Mouse (Mus musculus): ENCODE data around the gene H2-Ob. TPM values are rescaled to one million over a fixed set of nuclear protein-coding genes. Genes with fewer than 3 reads are reported as not detected.

Gene H2-Ob
- total and polyA plus RNA-seq, 3 experiments: 13.7 to 31.9 (median 19.9) TPM

- Histone ChIP-seq H3K4me3 (replicated peaks in 1 of 3; ENCODE audit: low read depth in 2 of 3, low read length in 2 of 3, poor library complexity in 1 of 3) (peak overlapping the region in 1 of 3 experiments; percentile 36), H3K27ac (ENCODE audit: insufficient read depth, low read depth) (no peak overlapping the region), H3K27me3 (replicated peaks) (no peaks in the 10 kb centered on the region), H3K9me3 (replicated peaks; ENCODE audit: low read length) (peaks cover 3% of the 10 kb centered on the region), H3K79me2 (replicated peaks; ENCODE audit: control insufficient read depth, extremely low read depth, insufficient read depth, poor library complexity, severe bottlenecking) (peaks cover 4% of the 10 kb centered on the region; the same call in 1 of the 2 replicates), H3K4me2 (ENCODE audit: insufficient read depth, low read depth, poor library complexity, severe bottlenecking) (no peak overlapping the region), H3K4me1 (ENCODE audit: control insufficient read depth in 1 of 2, insufficient read depth in 2 of 2) (peaks cover 7 to 22% of the 10 kb centered on the region in 2 experiments; a peak in 3 of 4 replicates), H3K9ac (ENCODE audit: insufficient read depth, low read depth) (no peak overlapping the region), H3K36me3 (replicated peaks in 1 of 2; ENCODE audit: control insufficient read depth in 1 of 2, insufficient read depth in 1 of 2, low read length in 1 of 2) (peaks cover 10 to 47% of the 10 kb centered on the region in 2 experiments)
- DNase-seq (ENCODE audit: extremely low read depth): peak; percentile 53
- TF ChIP-seq RAD21 (IDR thresholded peaks at IDR 0.05; ENCODE audit: low read depth, low read length) (peak; percentile 11), SMC3 (IDR thresholded peaks at IDR 0.05; ENCODE audit: low read depth, low read length) (peak; percentile 52), PAX5 (IDR thresholded peaks at IDR 0.05; ENCODE audit: low read length) (no peak), BHLHE40 (IDR thresholded peaks at IDR 0.05; ENCODE audit: low read depth, low read length) (no peak), SIN3A (IDR thresholded peaks at IDR 0.05; ENCODE audit: low read length) (0 out of 2 replicates have a peak, but pooled peaks have one; percentile 37), MAFK (IDR thresholded peaks at IDR 0.05; ENCODE audit: insufficient replicate concordance, low read length) (no peak), MYC (IDR thresholded peaks at IDR 0.05; ENCODE audit: low read depth, low read length) (no peak), CTCF (conservative IDR thresholded peaks at IDR 0.05 in 1 of 2, IDR thresholded peaks at IDR 0.05 in 1 of 2; ENCODE audit: low read depth in 2 of 2, low read length in 2 of 2) (peak in 1 of 2 experiments; percentile 55; a peak in 2 of 4 replicates)
- dilution Hi-C loops (cut with MboI; ENCODE audit: extremely low pct_ligation_motif_present, extremely low pct_unique_long_range_greater_than_20kb, low sequenced_read_pairs) (no loop called here), in situ Hi-C loops (cut with MboI; ENCODE audit: low pct_ligation_motif_present, low pct_unique_long_range_greater_than_20kb, low sequenced_read_pairs) (no loop called here)
These were observed 47.1 kb downstream of the H2-Ob start for GRCm38 (mm10) chr17:34285848-34286247.

- peak; percentile 60 for TF ChIP-seq IRF4 (IDR thresholded peaks at IDR 0.05; ENCODE audit: low read depth, low read length)
- TF ChIP-seq UBTF (IDR thresholded peaks at IDR 0.05; ENCODE audit: low read depth, low read length): no peak
- TF ChIP-seq ELF1 (IDR thresholded peaks at IDR 0.05; ENCODE audit: low read depth, low read length): peak; percentile 42; the same call in 1 of the 2 replicates
- Histone ChIP-seq H3K79me2 (replicated peaks; ENCODE audit: control insufficient read depth, extremely low read depth, insufficient read depth, poor library complexity, severe bottlenecking) (peaks cover 4% of the 10 kb centered on the region; the same call in 1 of the 2 replicates), H3K4me1 (ENCODE audit: control insufficient read depth in 1 of 2, insufficient read depth in 2 of 2) (peaks cover 7 to 28% of the 10 kb centered on the region in 2 experiments; a peak in 3 of 4 replicates), H3K9ac (ENCODE audit: insufficient read depth, low read depth) (no peak overlapping the region), H3K4me2 (ENCODE audit: insufficient read depth, low read depth, poor library complexity, severe bottlenecking) (peak overlapping the region; percentile 16; the same call in 1 of the 2 replicates), H3K27ac (ENCODE audit: insufficient read depth, low read depth) (peak overlapping the region; percentile 57; the same call in 1 of the 2 replicates), H3K27me3 (replicated peaks) (no peaks in the 10 kb centered on the region), H3K9me3 (replicated peaks; ENCODE audit: low read length) (peaks cover 3% of the 10 kb centered on the region), H3K36me3 (replicated peaks in 1 of 2; ENCODE audit: control insufficient read depth in 1 of 2, insufficient read depth in 1 of 2, low read length in 1 of 2) (peaks cover 10 to 42% of the 10 kb centered on the region in 2 experiments), H3K4me3 (replicated peaks in 1 of 3; ENCODE audit: low read depth in 2 of 3, low read length in 2 of 3, poor library complexity in 1 of 3) (peak overlapping the region; percentile 63 to 72 (median 69))
- peak; percentile 51 for DNase-seq (ENCODE audit: extremely low read depth)
- dilution Hi-C loops (cut with MboI; ENCODE audit: extremely low pct_ligation_motif_present, extremely low pct_unique_long_range_greater_than_20kb, low sequenced_read_pairs): no loop called here
- in situ Hi-C loops (cut with MboI; ENCODE audit: low pct_ligation_motif_present, low pct_unique_long_range_greater_than_20kb, low sequenced_read_pairs): no loop called here
These were observed 47.8 kb downstream of the H2-Ob start for GRCm38 (mm10) chr17:34286501-34286900.

GRCm38 (mm10) chr17:34286999-34287398, 48.3 kb downstream of the H2-Ob start:
- peak overlapping the region; percentile 94; the same call in 1 of the 2 replicates for H3K9ac ChIP-seq (ENCODE audit: insufficient read depth, low read depth)
- H3K4me2 ChIP-seq (ENCODE audit: insufficient read depth, low read depth, poor library complexity, severe bottlenecking): peak overlapping the region; percentile 85
- H3K9me3 ChIP-seq (replicated peaks; ENCODE audit: low read length): peaks cover 3% of the 10 kb centered on the region
- in situ Hi-C loops (cut with MboI; ENCODE audit: low pct_ligation_motif_present, low pct_unique_long_range_greater_than_20kb, low sequenced_read_pairs): no loop called here
- peaks cover 7 to 28% of the 10 kb centered on the region in 2 experiments; a peak in 3 of 4 replicates for H3K4me1 ChIP-seq (ENCODE audit: control insufficient read depth in 1 of 2, insufficient read depth in 2 of 2)
- no peaks in the 10 kb centered on the region for H3K27me3 ChIP-seq (replicated peaks)
- DNase-seq (ENCODE audit: extremely low read depth): no peak
- peaks cover 10 to 38% of the 10 kb centered on the region in 2 experiments for H3K36me3 ChIP-seq (replicated peaks in 1 of 2; ENCODE audit: control insufficient read depth in 1 of 2, insufficient read depth in 1 of 2, low read length in 1 of 2)
- H3K79me2 ChIP-seq (replicated peaks; ENCODE audit: control insufficient read depth, extremely low read depth, insufficient read depth, poor library complexity, severe bottlenecking): peaks cover 4% of the 10 kb centered on the region; the same call in 1 of the 2 replicates
- peak overlapping the region; percentile 57 for H3K27ac ChIP-seq (ENCODE audit: insufficient read depth, low read depth)
- dilution Hi-C loops (cut with MboI; ENCODE audit: extremely low pct_ligation_motif_present, extremely low pct_unique_long_range_greater_than_20kb, low sequenced_read_pairs): no loop called here
- TF ChIP-seq MAFK (IDR thresholded peaks at IDR 0.05; ENCODE audit: insufficient replicate concordance, low read length): no peak
- no peak for TF ChIP-seq MEF2A (IDR thresholded peaks at IDR 0.05; ENCODE audit: borderline replicate concordance, low read depth, low read length)
- no peak for TF ChIP-seq ETS1 (conservative IDR thresholded peaks at IDR 0.05; ENCODE audit: low read depth, low read length)
- no peak for TF ChIP-seq PAX5 (IDR thresholded peaks at IDR 0.05; ENCODE audit: low read length)
- TF ChIP-seq IRF4 (IDR thresholded peaks at IDR 0.05; ENCODE audit: low read depth, low read length): no peak
- no peak for TF ChIP-seq GABPA (IDR thresholded peaks at IDR 0.05; ENCODE audit: insufficient replicate concordance, low read depth, low read length)
- no peak for TF ChIP-seq POLR2AphosphoS2 (IDR thresholded peaks at IDR 0.05; ENCODE audit: low read depth, low read length)
- TF ChIP-seq ZKSCAN1 (IDR thresholded peaks at IDR 0.05; ENCODE audit: borderline replicate concordance, low read depth, low read length): no peak
- TF ChIP-seq ZNF384 (IDR thresholded peaks at IDR 0.05; ENCODE audit: low read depth, low read length): no peak
- no peak for TF ChIP-seq CTCF (conservative IDR thresholded peaks at IDR 0.05 in 1 of 2, IDR thresholded peaks at IDR 0.05 in 1 of 2; ENCODE audit: low read depth in 2 of 2, low read length in 2 of 2)
- no peak for TF ChIP-seq MXI1 (IDR thresholded peaks at IDR 0.05; ENCODE audit: low read depth, low read length)
- TF ChIP-seq TBP (conservative IDR thresholded peaks at IDR 0.05; ENCODE audit: low read depth, low read length): no peak
- TF ChIP-seq ZMIZ1 (IDR thresholded peaks at IDR 0.05; ENCODE audit: low read depth, low read length): no peak
- no peak for TF ChIP-seq BHLHE40 (IDR thresholded peaks at IDR 0.05; ENCODE audit: low read depth, low read length)
- no peak for TF ChIP-seq USF1 (IDR thresholded peaks at IDR 0.05; ENCODE audit: low read depth, low read length)
- TF ChIP-seq CHD1 (IDR thresholded peaks at IDR 0.05; ENCODE audit: low read depth, low read length): no peak
- TF ChIP-seq JUND (conservative IDR thresholded peaks at IDR 0.05; ENCODE audit: low read depth, low read length): no peak
- peak overlapping the region; percentile 63 to 72 (median 69) for H3K4me3 ChIP-seq (replicated peaks in 1 of 3; ENCODE audit: low read depth in 2 of 3, low read length in 2 of 3, poor library complexity in 1 of 3)

Measured in CH12.LX (cell line).